Mouse (Mus musculus): ENCODE data around the gene Rsrc1.

DNA sequence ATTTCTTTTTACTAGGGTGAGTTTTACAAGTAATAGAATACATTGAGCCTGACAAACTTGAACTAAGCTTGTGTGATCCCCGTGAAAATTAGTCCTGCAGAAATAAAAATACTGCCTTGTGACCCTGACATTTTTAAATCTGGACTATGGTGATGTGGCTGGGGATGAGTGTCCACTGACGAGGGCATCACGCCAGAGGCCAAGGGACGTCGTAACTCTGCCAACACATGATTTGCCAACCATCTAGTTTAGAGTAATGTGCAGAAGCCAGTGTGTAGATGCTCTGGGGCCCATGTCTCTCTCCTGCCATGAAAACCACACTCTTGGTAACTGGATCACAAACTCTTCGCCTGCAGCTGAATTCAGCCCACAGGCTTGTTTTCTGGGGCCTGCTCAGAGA, 386.3 kb downstream of the Rsrc1 start:
- no peak for TF ChIP-seq MAFK (IDR thresholded peaks at IDR 0.05; ENCODE audit: insufficient read depth, low read depth, low read length)
- TF ChIP-seq CHD2 (IDR thresholded peaks at IDR 0.05; ENCODE audit: low read depth, low read length): no peak
- no peak for TF ChIP-seq ZNF384 (IDR thresholded peaks at IDR 0.05; ENCODE audit: low read depth, low read length)
- TF ChIP-seq ZC3H11A (IDR thresholded peaks at IDR 0.05; ENCODE audit: borderline replicate concordance, low read depth, low read length): no peak
- TF ChIP-seq HCFC1 (IDR thresholded peaks at IDR 0.05; ENCODE audit: borderline replicate concordance, insufficient read depth, low read length): no peak

Data from ES-E14 (cell line).